ENCODE assay signal across 12 mouse cellular contexts in the genomic region with DNA sequence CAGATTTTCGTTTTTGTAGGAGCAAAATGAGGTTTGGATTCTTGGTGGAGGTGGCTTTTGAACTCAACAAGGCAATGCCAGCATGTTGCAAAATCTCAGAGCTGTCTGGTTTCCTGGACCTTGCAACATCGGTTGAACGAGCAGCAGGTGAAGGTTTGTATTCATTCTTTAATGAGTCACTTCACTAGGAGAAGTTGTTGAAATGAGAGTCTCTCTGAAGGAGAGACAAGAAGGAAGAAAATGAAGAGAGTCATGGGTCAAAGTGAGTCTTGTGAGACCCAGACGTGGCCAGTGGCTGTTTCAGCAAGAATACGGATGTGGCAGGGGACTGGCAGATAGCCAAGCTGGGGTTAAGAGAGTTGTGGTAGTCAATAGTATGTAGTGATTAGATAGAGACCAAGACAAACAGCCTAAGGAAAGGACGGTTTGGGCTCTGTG. TPM values are rescaled to one million over a fixed set of nuclear protein-coding genes. Genes with fewer than 3 reads are reported as not detected.
DNase-seq lines count a peak whose midpoint lies in the region.
"Had no signal": no experiment of that assay in that cellular context is flagged by ENCODE, and none has a peak within 500 bp of the region (broad histone marks: within the 10 kb centered on the region; RNA-seq: fewer than 3 reads in every experiment).

No protein-coding gene starts in this region.

- no peak overlapping the region for H3K27ac ChIP-seq in limb, embryonic 10.5 days
- H3K27ac ChIP-seq: lung, embryonic 15.5 days; neural tube, embryonic 13.5 days had no signal

- H3K36me3 ChIP-seq in limb, embryonic 10.5 days, result no peaks in the 10 kb centered on the region
- H3K36me3 ChIP-seq: lung, embryonic 15.5 days; neural tube, embryonic 13.5 days had no signal

- H3K4me3 ChIP-seq in limb, embryonic 10.5 days, result no peak overlapping the region
- H3K4me3 ChIP-seq: lung, embryonic 15.5 days; neural tube, embryonic 13.5 days had no signal

- DNase-seq in adrenal gland, adult 2 months, result peak; percentile 28
- DNase-seq in adrenal gland, postnatal 14 days, result no peak
- DNase-seq in spleen, postnatal 36 days (ENCODE audit: low spot score in 2 of 2), result peak; percentile 11 to 35
- no peak for DNase-seq in spleen, postnatal 14 days (ENCODE audit: low spot score in 2 of 2)
- peak; percentile 68 to 69 for DNase-seq in lung, adult 18-20 months
- DNase-seq in yolk sac, embryonic 10.5 days (ENCODE audit: low spot score), result peak; percentile 11
- no peak for DNase-seq in ovary, adult 18-20 months (ENCODE audit: low spot score)
- no peak for DNase-seq in limb, embryonic 10.5 days (ENCODE audit: low spot score)
- DNase-seq: heart, postnatal 10 days had no signal

- H3K9me3 ChIP-seq in limb, embryonic 10.5 days (replicated peaks), result no peaks in the 10 kb centered on the region
- H3K9me3 ChIP-seq: lung, embryonic 15.5 days; neural tube, embryonic 13.5 days had no signal

- no peaks in the 10 kb centered on the region for H3K27me3 ChIP-seq in limb, embryonic 10.5 days (ENCODE audit: low read depth, poor library complexity, severe bottlenecking)
- H3K27me3 ChIP-seq: lung, embryonic 15.5 days; neural tube, embryonic 13.5 days had no signal

- H3K4me1 ChIP-seq in limb, embryonic 10.5 days, result no peaks in the 10 kb centered on the region
- H3K4me1 ChIP-seq: lung, embryonic 15.5 days; neural tube, embryonic 13.5 days had no signal

- WGBS in limb, embryonic 10.5 days, result 87% methylated on average over 6 of the region's 6 CpGs

RNA-seq across cellular contexts. Expression of a gene that starts 18.2 kb away (rescaled TPM):
- total RNA-seq in adrenal gland, adult 2 months (2021), result 10 to 100 TPM; 58.7 to 79.0 TPM
- 18.1 and 19.6 TPM in 2 replicates for polyA plus RNA-seq in adrenal gland, adult 2 months (2012; rRNA removed)
- total RNA-seq in adrenal gland, postnatal 14 days (2021), result 67.4 and 73.7 TPM in 2 replicates
- polyA plus RNA-seq in limb, embryonic 10.5 days (2016; fragmentation: Nextera tagmentation; extraction: Ambion mirVana), result 5.7 and 7.2 TPM in 2 replicates

RNA-seq across cellular contexts. Expression of a gene that starts 30.0 kb away (rescaled TPM):
- not detected for total RNA-seq in adrenal gland, adult 2 months (2021)
- not detected in 2 replicates for polyA plus RNA-seq in adrenal gland, adult 2 months (2012; rRNA removed)
- total RNA-seq in adrenal gland, postnatal 14 days (2021), result not detected in 2 replicates
- not detected in 2 replicates for polyA plus RNA-seq in limb, embryonic 10.5 days (2016; fragmentation: Nextera tagmentation; extraction: Ambion mirVana)
- total RNA-seq: heart, postnatal 10 days had no signal
- polyA plus RNA-seq: Patski had no signal

Comparison
In these comparisons a context has a peak if more than half of its experiments do, and no peak if none do; other contexts are left out.
1. DNase-seq: peak in adrenal gland, adult 2 months (single experiment), spleen, postnatal 36 days (2 of 2), lung, adult 18-20 months (2 of 2) and yolk sac, embryonic 10.5 days (single experiment); none in adrenal gland, postnatal 14 days (single experiment), spleen, postnatal 14 days (0 of 2), ovary, adult 18-20 months (single experiment) and limb, embryonic 10.5 days (single experiment).